Comparison of ENCODE assay signal across 8 mouse cellular contexts in genomic region chr2:118536553-118536952, GRCm38 (mm10). TPM values are rescaled to one million over a fixed set of nuclear protein-coding genes. Genes with fewer than 3 reads are reported as not detected.
DNase-seq lines count a peak whose midpoint lies in the region; ATAC-seq and TF ChIP-seq lines count a peak whose summit lies in the region.
"Had no signal": no experiment of that assay in that cellular context is flagged by ENCODE, and none has a peak within 500 bp of the region (broad histone marks: within the 10 kb centered on the region; RNA-seq: fewer than 3 reads in every experiment).

No protein-coding gene starts in this region.

- peaks cover 2% of the 10 kb centered on the region; the same call in 1 of the 2 replicates for H3K36me3 ChIP-seq in stomach, embryonic 16.5 days (ENCODE audit: control insufficient read depth, insufficient read depth, low read length)
- H3K36me3 ChIP-seq: liver, embryonic 13.5 days had no signal

- H3K27ac ChIP-seq in gastrocnemius, adult 2 months = peak overlapping the region; percentile 68
- H3K27ac ChIP-seq in stomach, embryonic 16.5 days (ENCODE audit: low read length) = peak overlapping the region; percentile 21; the same call in 1 of the 2 replicates
- H3K27ac ChIP-seq: liver, embryonic 13.5 days had no signal

- 41% methylated on average over 8 of the region's 8 CpGs for WGBS in stomach, embryonic 16.5 days

- no peak for TF ChIP-seq CTCF in gastrocnemius, adult 2 months (IDR thresholded peaks at IDR 0.05)

- peak; percentile 74 for DNase-seq in 3134 (ENCODE audit: extremely low read depth, insufficient read length, low spot score)
- peak; percentile 70 for DNase-seq in 3T3-L1 (ENCODE audit: low read depth, low spot score)
- DNase-seq in gastrocnemius, adult 2 months = peak; percentile 83
- peak; percentile 76 for DNase-seq in kidney, postnatal 10 days
- DNase-seq in layer of hippocampus, adult 18-20 months (ENCODE audit: low spot score in 2 of 2) = no peak
- no peak for DNase-seq in urinary bladder, postnatal 10 days (ENCODE audit: low spot score)
- DNase-seq: liver, embryonic 13.5 days had no signal

- H3K9me3 ChIP-seq in stomach, embryonic 16.5 days (replicated peaks; ENCODE audit: control insufficient read depth, low read length) = no peaks in the 10 kb centered on the region
- H3K9me3 ChIP-seq: liver, embryonic 13.5 days had no signal

- peak overlapping the region; percentile 30 for H3K4me3 ChIP-seq in gastrocnemius, adult 2 months
- H3K4me3 ChIP-seq in stomach, embryonic 16.5 days (replicated peaks; ENCODE audit: low read length) = no peak overlapping the region
- H3K4me3 ChIP-seq: liver, embryonic 13.5 days had no signal

- intact Hi-C loops in gastrocnemius, adult 2 months (cut with DNase I) = no loop called here

- peaks cover 60% of the 10 kb centered on the region for H3K4me1 ChIP-seq in stomach, embryonic 16.5 days (ENCODE audit: control insufficient read depth, insufficient read depth, low read length)

- H3K4me2 ChIP-seq in stomach, embryonic 16.5 days (ENCODE audit: low read depth, low read length) = no peak overlapping the region
- H3K4me2 ChIP-seq: liver, embryonic 13.5 days had no signal

- ATAC-seq in stomach, embryonic 16.5 days (ENCODE audit: insufficient read depth, low FRiP score) = no peak

- no peak overlapping the region for H3K9ac ChIP-seq in stomach, embryonic 16.5 days (ENCODE audit: low read length)
- H3K9ac ChIP-seq: liver, embryonic 13.5 days had no signal

- no peaks in the 10 kb centered on the region for H3K27me3 ChIP-seq in stomach, embryonic 16.5 days (ENCODE audit: control insufficient read depth, insufficient read depth, low read length)
- H3K27me3 ChIP-seq: liver, embryonic 13.5 days had no signal

RNA-seq across cellular contexts. Expression of gene Bmf, which starts 12.9 kb away (rescaled TPM):
- 1 to 10 TPM; 3.3 to 6.2 TPM for total RNA-seq in gastrocnemius, adult 2 months (2021)
- 4.2 and 4.4 TPM in 2 replicates for polyA plus RNA-seq in stomach, embryonic 16.5 days (2015; fragmentation: Nextera tagmentation; extraction: Ambion mirVana)
- 1 to 10 TPM; 1.2 to 2.8 TPM for total RNA-seq in layer of hippocampus, adult 18-20 months (2021)

RNA-seq across cellular contexts. Expression of gene Srp14, which starts 57.0 kb away (rescaled TPM):
- total RNA-seq in gastrocnemius, adult 2 months (2021) = 100 to 1,000 TPM; 120 to 133 TPM
- polyA plus RNA-seq in stomach, embryonic 16.5 days (2015; fragmentation: Nextera tagmentation; extraction: Ambion mirVana) = 214 and 229 TPM in 2 replicates
- 100 to 1,000 TPM; 184 to 191 TPM for total RNA-seq in layer of hippocampus, adult 18-20 months (2021)

Comparison
In these comparisons a context has a peak if more than half of its experiments do, and no peak if none do; other contexts are left out.
1. DNase-seq: peak in 3134 (single experiment), 3T3-L1 (single experiment), gastrocnemius, adult 2 months (single experiment) and kidney, postnatal 10 days (single experiment); none in layer of hippocampus, adult 18-20 months (0 of 2) and urinary bladder, postnatal 10 days (single experiment).